Mouse (Mus musculus): ENCODE measurements around the gene Disc1. TPM values are rescaled to one million over a fixed set of nuclear protein-coding genes. Genes with fewer than 3 reads are reported as not detected.

Gene Disc1
- polyA plus RNA-seq, 1 experiment from 2014 or later: 0.86 TPM

- Histone ChIP-seq H3K36me3 (replicated peaks; ENCODE audit: control insufficient read depth, insufficient read depth, low read depth, low read length) (no peaks in the 10 kb centered on the region), H3K27ac (replicated peaks; ENCODE audit: low read depth, low read length) (no peak overlapping the region), H3K27me3 (ENCODE audit: control insufficient read depth, insufficient read depth, low read length) (no peaks in the 10 kb centered on the region), H3K4me1 (ENCODE audit: control insufficient read depth, insufficient read depth, low read length) (0 out of 2 replicates have a peak, but pooled peaks cover 3% of the 10 kb centered on the region), H3K9ac (replicated peaks; ENCODE audit: low read length) (no peak overlapping the region), H3K4me3 (ENCODE audit: low read depth, low read length) (no peak overlapping the region), H3K4me2 (ENCODE audit: low read depth, low read length) (no peak overlapping the region), H3K9me3 (replicated peaks; ENCODE audit: control insufficient read depth, low read length) (no peaks in the 10 kb centered on the region)
- DNase-seq (ENCODE audit: low spot score) (no peak), ATAC-seq (replicated peaks; ENCODE audit: insufficient number of reproducible peaks, low FRiP score, low TSS enrichment, low read depth) (no peak)
- 68% methylated on average over 13 of the region's 13 CpGs for WGBS
Measured at GRCm38 (mm10) chr8:125272089-125272866, 218.3 kb downstream of the Disc1 start.

- Histone ChIP-seq H3K4me2 (ENCODE audit: low read depth, low read length) (no peak overlapping the region; the same call in 1 of the 2 replicates), H3K9ac (replicated peaks; ENCODE audit: low read length) (0 out of 2 replicates have a peak overlapping the region, but pooled peaks have one; percentile 5), H3K27ac (replicated peaks; ENCODE audit: low read depth, low read length) (no peak overlapping the region), H3K4me1 (ENCODE audit: control insufficient read depth, insufficient read depth, low read length) (0 out of 2 replicates have a peak, but pooled peaks cover 2% of the 10 kb centered on the region), H3K36me3 (replicated peaks; ENCODE audit: control insufficient read depth, insufficient read depth, low read depth, low read length) (no peaks in the 10 kb centered on the region), H3K27me3 (ENCODE audit: control insufficient read depth, insufficient read depth, low read length) (no peaks in the 10 kb centered on the region), H3K9me3 (replicated peaks; ENCODE audit: control insufficient read depth, low read length) (no peaks in the 10 kb centered on the region), H3K4me3 (ENCODE audit: low read depth, low read length) (no peak overlapping the region)
- ATAC-seq (replicated peaks; ENCODE audit: insufficient number of reproducible peaks, low FRiP score, low TSS enrichment, low read depth) (no peak), DNase-seq (ENCODE audit: low spot score) (peak; percentile 55)
- 3% methylated on average over 11 of the region's 11 CpGs for WGBS
Measured at GRCm38 (mm10) chr8:125277071-125277682, 223.2 kb downstream of the Disc1 start.

- Histone ChIP-seq H3K4me3 (ENCODE audit: low read depth, low read length) (no peak overlapping the region), H3K27ac (replicated peaks; ENCODE audit: low read depth, low read length) (no peak overlapping the region; the same call in 1 of the 2 replicates), H3K4me1 (ENCODE audit: control insufficient read depth, insufficient read depth, low read length) (peaks cover 2% of the 10 kb centered on the region; the same call in 1 of the 2 replicates), H3K36me3 (replicated peaks; ENCODE audit: control insufficient read depth, insufficient read depth, low read depth, low read length) (no peaks in the 10 kb centered on the region), H3K4me2 (ENCODE audit: low read depth, low read length) (no peak overlapping the region), H3K27me3 (ENCODE audit: control insufficient read depth, insufficient read depth, low read length) (no peaks in the 10 kb centered on the region), H3K9me3 (replicated peaks; ENCODE audit: control insufficient read depth, low read length) (no peaks in the 10 kb centered on the region), H3K9ac (replicated peaks; ENCODE audit: low read length) (no peak overlapping the region)
- DNase-seq (ENCODE audit: low spot score) (no peak), ATAC-seq (replicated peaks; ENCODE audit: insufficient number of reproducible peaks, low FRiP score, low TSS enrichment, low read depth) (no peak)
- WGBS: 88% methylated on average over 2 of the region's 2 CpGs
Measured at GRCm38 (mm10) chr8:125279156-125279555, 225.2 kb downstream of the Disc1 start.

GRCm38 (mm10) chr8:125279892-125280291 lies 225.9 kb downstream of the Disc1 start:
- ATAC-seq (replicated peaks; ENCODE audit: insufficient number of reproducible peaks, low FRiP score, low TSS enrichment, low read depth) (peak; percentile 15), DNase-seq (ENCODE audit: low spot score) (peak; percentile 82)
- H3K27ac ChIP-seq (replicated peaks; ENCODE audit: low read depth, low read length): no peak overlapping the region
- H3K27me3 ChIP-seq (ENCODE audit: control insufficient read depth, insufficient read depth, low read length): no peaks in the 10 kb centered on the region
- WGBS: 31% methylated on average over 4 of the region's 4 CpGs
- peaks cover 2% of the 10 kb centered on the region; the same call in 1 of the 2 replicates for H3K4me1 ChIP-seq (ENCODE audit: control insufficient read depth, insufficient read depth, low read length)
- H3K36me3 ChIP-seq (replicated peaks; ENCODE audit: control insufficient read depth, insufficient read depth, low read depth, low read length): no peaks in the 10 kb centered on the region
- H3K4me2 ChIP-seq (ENCODE audit: low read depth, low read length): no peak overlapping the region
- no peaks in the 10 kb centered on the region for H3K9me3 ChIP-seq (replicated peaks; ENCODE audit: control insufficient read depth, low read length)
- no peak overlapping the region for H3K4me3 ChIP-seq (ENCODE audit: low read depth, low read length)
- no peak overlapping the region for H3K9ac ChIP-seq (replicated peaks; ENCODE audit: low read length)

GRCm38 (mm10) chr8:125282531-125282930 lies 228.5 kb downstream of the Disc1 start:
- ATAC-seq (replicated peaks; ENCODE audit: insufficient number of reproducible peaks, low FRiP score, low TSS enrichment, low read depth): no peak
- no peak for DNase-seq (ENCODE audit: low spot score)
- H3K4me1 ChIP-seq (ENCODE audit: control insufficient read depth, insufficient read depth, low read length): peaks cover 7% of the 10 kb centered on the region; the same call in 1 of the 2 replicates
- H3K9me3 ChIP-seq (replicated peaks; ENCODE audit: control insufficient read depth, low read length): no peaks in the 10 kb centered on the region
- no peak overlapping the region for H3K27ac ChIP-seq (replicated peaks; ENCODE audit: low read depth, low read length)
- H3K36me3 ChIP-seq (replicated peaks; ENCODE audit: control insufficient read depth, insufficient read depth, low read depth, low read length): no peaks in the 10 kb centered on the region
- no peak overlapping the region for H3K4me3 ChIP-seq (ENCODE audit: low read depth, low read length)
- no peak overlapping the region for H3K4me2 ChIP-seq (ENCODE audit: low read depth, low read length)
- H3K27me3 ChIP-seq (ENCODE audit: control insufficient read depth, insufficient read depth, low read length): no peaks in the 10 kb centered on the region
- WGBS: 56% methylated on average over 7 of the region's 7 CpGs
- no peak overlapping the region for H3K9ac ChIP-seq (replicated peaks; ENCODE audit: low read length)

- no peaks in the 10 kb centered on the region for H3K9me3 ChIP-seq (replicated peaks; ENCODE audit: control insufficient read depth, low read length)
- no peak overlapping the region for H3K4me2 ChIP-seq (ENCODE audit: low read depth, low read length)
- H3K9ac ChIP-seq (replicated peaks; ENCODE audit: low read length): no peak overlapping the region
- WGBS: 64% methylated on average over 6 of the region's 6 CpGs
- DNase-seq (ENCODE audit: low spot score) (no peak), ATAC-seq (replicated peaks; ENCODE audit: insufficient number of reproducible peaks, low FRiP score, low TSS enrichment, low read depth) (no peak)
- H3K27me3 ChIP-seq (ENCODE audit: control insufficient read depth, insufficient read depth, low read length): no peaks in the 10 kb centered on the region
- H3K27ac ChIP-seq (replicated peaks; ENCODE audit: low read depth, low read length): no peak overlapping the region
- H3K4me3 ChIP-seq (ENCODE audit: low read depth, low read length): no peak overlapping the region
- no peaks in the 10 kb centered on the region for H3K36me3 ChIP-seq (replicated peaks; ENCODE audit: control insufficient read depth, insufficient read depth, low read depth, low read length)
- peaks cover 5% of the 10 kb centered on the region; the same call in 1 of the 2 replicates for H3K4me1 ChIP-seq (ENCODE audit: control insufficient read depth, insufficient read depth, low read length)
Measured at GRCm38 (mm10) chr8:125283542-125283941, 229.5 kb downstream of the Disc1 start.

GRCm38 (mm10) chr8:125284875-125285274 lies 230.9 kb downstream of the Disc1 start:
- DNase-seq (ENCODE audit: low spot score) (peak; percentile 82), ATAC-seq (replicated peaks; ENCODE audit: insufficient number of reproducible peaks, low FRiP score, low TSS enrichment, low read depth) (no peak)
- Histone ChIP-seq H3K36me3 (replicated peaks; ENCODE audit: control insufficient read depth, insufficient read depth, low read depth, low read length) (no peaks in the 10 kb centered on the region), H3K27ac (replicated peaks; ENCODE audit: low read depth, low read length) (peak overlapping the region; percentile 43), H3K4me1 (ENCODE audit: control insufficient read depth, insufficient read depth, low read length) (peaks cover 5% of the 10 kb centered on the region; the same call in 1 of the 2 replicates), H3K4me2 (ENCODE audit: low read depth, low read length) (no peak overlapping the region), H3K9me3 (replicated peaks; ENCODE audit: control insufficient read depth, low read length) (no peaks in the 10 kb centered on the region), H3K4me3 (ENCODE audit: low read depth, low read length) (no peak overlapping the region), H3K9ac (replicated peaks; ENCODE audit: low read length) (no peak overlapping the region), H3K27me3 (ENCODE audit: control insufficient read depth, insufficient read depth, low read length) (no peaks in the 10 kb centered on the region)
- 41% methylated on average over 4 of the region's 4 CpGs for WGBS

- ATAC-seq (replicated peaks; ENCODE audit: insufficient number of reproducible peaks, low FRiP score, low TSS enrichment, low read depth) (no peak), DNase-seq (ENCODE audit: low spot score) (no peak)
- H3K4me2 ChIP-seq (ENCODE audit: low read depth, low read length): no peak overlapping the region
- H3K4me3 ChIP-seq (ENCODE audit: low read depth, low read length): no peak overlapping the region
- H3K27me3 ChIP-seq (ENCODE audit: control insufficient read depth, insufficient read depth, low read length): no peaks in the 10 kb centered on the region
- no peaks in the 10 kb centered on the region for H3K36me3 ChIP-seq (replicated peaks; ENCODE audit: control insufficient read depth, insufficient read depth, low read depth, low read length)
- H3K9me3 ChIP-seq (replicated peaks; ENCODE audit: control insufficient read depth, low read length): no peaks in the 10 kb centered on the region
- peak overlapping the region; percentile 25; the same call in 1 of the 2 replicates for H3K9ac ChIP-seq (replicated peaks; ENCODE audit: low read length)
- WGBS: 50% methylated on average over 8 of the region's 8 CpGs
- peaks cover 5% of the 10 kb centered on the region; the same call in 1 of the 2 replicates for H3K4me1 ChIP-seq (ENCODE audit: control insufficient read depth, insufficient read depth, low read length)
- H3K27ac ChIP-seq (replicated peaks; ENCODE audit: low read depth, low read length): peak overlapping the region; percentile 43; the same call in 1 of the 2 replicates
Measured at GRCm38 (mm10) chr8:125285391-125285790, 231.4 kb downstream of the Disc1 start.
